Mouse (Mus musculus): ENCODE measurements around the gene Fam172a. TPM values are rescaled to one million over a fixed set of nuclear protein-coding genes. Genes with fewer than 3 reads are reported as not detected.

Fam172a gene
- polyA plus RNA-seq, 1 experiment: 38.4 TPM

DNA sequence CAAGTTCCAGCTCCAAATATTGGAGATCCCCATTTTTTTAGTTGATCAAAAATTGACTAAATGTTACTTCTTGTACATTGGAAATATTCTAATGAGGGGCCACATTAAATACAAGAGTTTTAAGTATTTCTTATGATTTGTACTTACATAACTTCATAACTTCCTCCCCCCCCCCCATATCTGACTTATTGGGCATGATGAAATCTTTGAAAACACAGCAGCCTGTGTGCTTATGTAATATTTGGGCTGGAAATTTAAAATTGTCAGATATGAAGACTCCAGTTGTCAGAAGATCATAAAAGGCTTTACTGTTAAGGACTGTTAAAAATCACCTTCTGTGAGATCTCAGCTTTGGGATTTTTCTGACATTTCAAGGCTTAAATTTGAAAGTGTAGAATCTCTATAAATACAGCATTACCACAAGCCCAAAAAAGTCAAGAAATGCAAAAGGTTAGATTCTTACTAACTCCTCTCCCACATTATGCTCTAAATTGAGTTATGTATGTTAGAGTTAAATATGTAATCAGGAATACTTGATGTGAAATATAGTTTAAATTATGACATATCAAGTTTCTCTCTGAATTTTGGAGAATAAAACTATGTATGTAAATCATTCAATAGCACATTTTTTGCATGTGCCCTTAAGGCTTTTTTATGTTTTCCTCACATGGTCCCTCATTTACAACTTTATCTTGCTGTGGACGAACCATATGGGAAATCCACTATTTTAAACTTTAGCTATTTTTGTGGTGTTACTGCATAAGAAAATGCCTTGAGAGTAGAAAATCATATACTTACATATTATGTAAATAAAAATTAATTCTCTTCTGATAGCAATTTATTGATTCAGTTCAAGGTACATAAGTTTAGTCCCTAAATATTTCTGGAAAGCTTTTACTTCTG, 393.5 kb downstream of the Fam172a start:
- TF ChIP-seq POLR2A (IDR thresholded peaks at IDR 0.05; ENCODE audit: low read depth, low read length) (no peak), CTCF (IDR thresholded peaks at IDR 0.05; ENCODE audit: borderline replicate concordance, insufficient read depth, low read length) (no peak)
- Histone ChIP-seq H3K4me1 (ENCODE audit: control insufficient read depth, insufficient read depth, low read length) (no peaks in the 10 kb centered on the region), H3K4me3 (ENCODE audit: insufficient read depth, low read length) (no peak overlapping the region), H3K27ac (ENCODE audit: insufficient read depth, low read length) (no peak overlapping the region)

- TF ChIP-seq POLR2A (IDR thresholded peaks at IDR 0.05; ENCODE audit: low read depth, low read length) (no peak), CTCF (IDR thresholded peaks at IDR 0.05; ENCODE audit: borderline replicate concordance, insufficient read depth, low read length) (no peak)
- H3K27ac ChIP-seq (ENCODE audit: insufficient read depth, low read length): no peak overlapping the region
- H3K4me3 ChIP-seq (ENCODE audit: insufficient read depth, low read length): no peak overlapping the region
- H3K4me1 ChIP-seq (ENCODE audit: control insufficient read depth, insufficient read depth, low read length): no peaks in the 10 kb centered on the region
These were observed 397.1 kb downstream of the Fam172a start for GRCm38 (mm10) chr13:78098858-78099445.

DNA sequence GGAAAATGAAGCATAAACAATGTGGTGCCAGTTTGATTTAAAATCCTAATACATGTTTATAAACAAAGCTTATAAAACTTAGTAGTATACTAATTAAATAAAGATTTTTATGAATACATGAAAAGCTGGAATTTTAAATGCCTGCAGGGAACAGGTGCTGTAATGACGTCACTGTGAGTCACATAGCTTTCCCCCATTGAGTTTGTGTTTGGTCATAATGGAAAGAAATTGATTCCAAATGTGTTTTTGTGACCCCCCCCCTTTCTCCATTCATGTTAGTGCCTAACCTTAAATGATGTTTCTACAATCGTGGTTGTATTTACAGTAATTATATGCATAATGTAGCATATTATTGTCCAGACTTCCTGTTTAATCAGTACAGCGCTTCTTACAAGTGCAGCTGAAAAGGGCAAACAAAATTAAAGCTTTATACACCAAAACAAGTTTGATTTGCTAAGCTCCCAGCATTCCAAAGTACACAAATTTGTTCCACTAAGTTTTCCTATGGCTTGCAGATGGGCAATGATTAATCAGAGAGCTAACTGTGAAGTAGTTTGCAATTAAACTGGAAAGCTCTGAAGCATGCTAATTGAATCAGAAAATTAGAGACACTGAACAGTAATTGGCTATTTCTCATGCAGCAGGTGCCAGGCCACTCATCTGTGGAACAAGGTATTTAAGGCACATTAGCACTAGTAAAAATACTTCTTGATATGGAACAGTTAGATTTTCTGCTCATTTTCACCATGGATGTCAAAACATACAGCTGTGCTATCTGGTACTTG, 398.1 kb downstream of the Fam172a start:
- Histone ChIP-seq H3K4me1 (ENCODE audit: control insufficient read depth, insufficient read depth, low read length) (no peaks in the 10 kb centered on the region), H3K27ac (ENCODE audit: insufficient read depth, low read length) (no peak overlapping the region), H3K4me3 (ENCODE audit: insufficient read depth, low read length) (no peak overlapping the region)
- no peak for TF ChIP-seq POLR2A (IDR thresholded peaks at IDR 0.05; ENCODE audit: low read depth, low read length)
- TF ChIP-seq CTCF (IDR thresholded peaks at IDR 0.05; ENCODE audit: borderline replicate concordance, insufficient read depth, low read length): no peak

DNA sequence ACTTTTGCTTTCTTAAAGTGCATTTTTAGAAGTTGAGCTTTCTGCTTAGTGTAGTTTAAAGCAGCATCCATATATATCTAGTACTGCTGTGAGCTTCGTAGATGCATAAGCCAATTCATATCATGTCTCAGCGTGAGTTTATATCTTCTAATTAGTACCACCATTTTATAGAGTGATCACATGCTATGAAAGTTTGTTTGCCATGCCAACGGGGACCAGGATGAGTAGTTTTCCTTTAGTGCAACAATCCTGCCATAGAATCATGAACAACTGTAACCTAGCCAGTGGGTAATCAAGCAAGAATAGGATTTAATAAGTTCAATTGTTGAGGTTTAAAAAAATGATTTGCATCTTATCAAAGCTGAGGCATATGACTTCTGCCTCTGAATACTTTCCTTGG, 398.8 kb downstream of the Fam172a start:
- no peak overlapping the region for H3K4me3 ChIP-seq (ENCODE audit: insufficient read depth, low read length)

DNA sequence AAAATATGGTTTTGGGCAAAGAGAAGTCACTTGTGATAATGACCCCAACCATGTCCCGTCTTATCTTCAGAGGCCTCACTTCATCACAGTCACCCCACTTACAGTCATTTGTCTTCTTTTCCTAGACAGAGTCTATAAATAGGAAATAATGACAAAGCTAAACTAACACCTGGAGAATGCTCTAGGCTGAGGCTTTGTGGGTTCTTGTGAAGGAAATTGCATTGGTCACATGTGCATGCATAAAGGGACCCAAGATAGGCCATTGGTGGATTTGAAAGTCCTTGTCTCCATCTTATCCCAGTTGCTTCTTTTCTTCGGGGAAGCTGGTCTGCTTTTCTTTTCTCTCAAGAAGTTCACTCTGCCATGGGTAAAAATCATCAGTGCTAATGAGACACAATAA, 400.5 kb downstream of the Fam172a start:
- TF ChIP-seq CTCF (IDR thresholded peaks at IDR 0.05; ENCODE audit: borderline replicate concordance, insufficient read depth, low read length) (no peak), POLR2A (IDR thresholded peaks at IDR 0.05; ENCODE audit: low read depth, low read length) (no peak)
- H3K27ac ChIP-seq (ENCODE audit: insufficient read depth, low read length): no peak overlapping the region
- H3K4me1 ChIP-seq (ENCODE audit: control insufficient read depth, insufficient read depth, low read length): no peaks in the 10 kb centered on the region
- H3K4me3 ChIP-seq (ENCODE audit: insufficient read depth, low read length): no peak overlapping the region

More for the DNA sequence above, 398.8 kb downstream of the Fam172a start:
- no peak for TF ChIP-seq POLR2A (IDR thresholded peaks at IDR 0.05; ENCODE audit: low read depth, low read length)
- no peak for TF ChIP-seq CTCF (IDR thresholded peaks at IDR 0.05; ENCODE audit: borderline replicate concordance, insufficient read depth, low read length)
- no peaks in the 10 kb centered on the region for H3K4me1 ChIP-seq (ENCODE audit: control insufficient read depth, insufficient read depth, low read length)
- no peak overlapping the region for H3K27ac ChIP-seq (ENCODE audit: insufficient read depth, low read length)

GRCm38 (mm10) chr13:78104851-78105250, 403.0 kb downstream of the Fam172a start:
- TF ChIP-seq CTCF (IDR thresholded peaks at IDR 0.05; ENCODE audit: borderline replicate concordance, insufficient read depth, low read length): no peak
- no peak for TF ChIP-seq POLR2A (IDR thresholded peaks at IDR 0.05; ENCODE audit: low read depth, low read length)
- Histone ChIP-seq H3K27ac (ENCODE audit: insufficient read depth, low read length) (no peak overlapping the region), H3K4me1 (ENCODE audit: control insufficient read depth, insufficient read depth, low read length) (no peaks in the 10 kb centered on the region), H3K4me3 (ENCODE audit: insufficient read depth, low read length) (no peak overlapping the region)

DNA sequence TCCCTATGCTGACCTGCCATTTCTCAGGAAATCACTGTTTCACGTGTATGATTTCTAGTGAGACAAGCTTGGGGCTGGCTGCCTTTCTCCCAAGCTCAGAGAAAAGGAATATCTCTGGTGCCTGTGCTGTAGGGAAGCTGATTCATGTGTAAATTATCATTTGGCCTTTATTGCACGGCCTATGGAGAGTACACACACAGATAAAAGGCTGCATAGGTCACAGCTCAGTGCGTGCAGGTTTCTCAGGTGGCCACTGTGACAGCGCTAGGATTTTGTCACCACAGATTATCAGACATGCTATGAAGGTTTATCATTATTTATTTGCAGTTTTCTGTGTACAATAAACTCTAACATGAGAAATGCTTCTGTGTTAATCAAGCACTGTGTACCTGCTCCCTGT, 408.8 kb downstream of the Fam172a start:
- H3K27ac ChIP-seq (ENCODE audit: insufficient read depth, low read length): no peak overlapping the region
- no peak overlapping the region for H3K4me3 ChIP-seq (ENCODE audit: insufficient read depth, low read length)
- TF ChIP-seq POLR2A (IDR thresholded peaks at IDR 0.05; ENCODE audit: low read depth, low read length) (no peak), CTCF (IDR thresholded peaks at IDR 0.05; ENCODE audit: borderline replicate concordance, insufficient read depth, low read length) (no peak)
- no peaks in the 10 kb centered on the region for H3K4me1 ChIP-seq (ENCODE audit: control insufficient read depth, insufficient read depth, low read length)

GRCm38 (mm10) chr13:78113978-78114377, 412.1 kb downstream of the Fam172a start:
- Histone ChIP-seq H3K27ac (ENCODE audit: insufficient read depth, low read length) (no peak overlapping the region), H3K4me1 (ENCODE audit: control insufficient read depth, insufficient read depth, low read length) (no peaks in the 10 kb centered on the region), H3K4me3 (ENCODE audit: insufficient read depth, low read length) (no peak overlapping the region)
- TF ChIP-seq CTCF (IDR thresholded peaks at IDR 0.05; ENCODE audit: borderline replicate concordance, insufficient read depth, low read length): no peak
- no peak for TF ChIP-seq POLR2A (IDR thresholded peaks at IDR 0.05; ENCODE audit: low read depth, low read length)

DNA sequence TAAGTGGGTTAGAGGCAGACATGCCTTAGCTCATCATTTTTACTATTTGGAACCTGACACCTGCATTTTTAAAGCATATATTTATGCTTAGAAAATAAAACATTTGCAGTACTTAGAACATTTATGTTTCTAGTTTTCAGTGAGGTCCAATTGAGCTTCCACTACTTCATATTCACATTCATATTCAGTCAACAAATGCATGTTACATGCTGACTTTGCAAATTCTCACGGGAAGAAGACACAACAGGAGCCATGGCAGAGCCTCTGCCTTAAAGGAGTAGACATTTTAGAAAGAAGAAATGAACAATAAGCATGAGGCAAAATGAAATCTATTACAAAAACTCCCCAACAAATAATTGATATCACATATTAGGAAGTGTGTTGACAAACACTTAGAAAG, 416.9 kb downstream of the Fam172a start:
- Histone ChIP-seq H3K4me1 (ENCODE audit: control insufficient read depth, insufficient read depth, low read length) (no peaks in the 10 kb centered on the region), H3K27ac (ENCODE audit: insufficient read depth, low read length) (no peak overlapping the region), H3K4me3 (ENCODE audit: insufficient read depth, low read length) (no peak overlapping the region)
- TF ChIP-seq POLR2A (IDR thresholded peaks at IDR 0.05; ENCODE audit: low read depth, low read length): no peak
- TF ChIP-seq CTCF (IDR thresholded peaks at IDR 0.05; ENCODE audit: borderline replicate concordance, insufficient read depth, low read length): no peak
